Mouse (Mus musculus) embryonic facial prominence, embryonic 13.5 days (tissue): ENCODE measurements around the gene Gpc5. TPM values are rescaled to one million over a fixed set of nuclear protein-coding genes. Genes with fewer than 3 reads are reported as not detected.
A peak's percentile ranks its signal among the peaks of the same experiment; 100 is the strongest.

ENCODE experiments used
- ATAC-seq: fragments of 200-750 bp; cut with Nextera tagmentation; 2 replicates; pipeline ENCODE4 v1.8.0; 2017; ENCODE audit warnings: low read depth; ENCODE audit not compliant: insufficient number of reproducible peaks, insufficient read depth, low FRiP score, low TSS enrichment
- H3K27ac ChIP-seq: fragments of 300-500 bp; sonication (generic); 2 replicates; pipeline ENCODE4 v1.5.1; 2015; ENCODE audit warnings: moderate library complexity, mild to moderate bottlenecking, inconsistent platforms
- H3K27me3 ChIP-seq: fragments of 300-500 bp; sonication (generic); 2 replicates; pipeline ENCODE4 v1.6.1; 2015; ENCODE audit warnings: mild to moderate bottlenecking, inconsistent platforms
- H3K36me3 ChIP-seq: fragments of 300-500 bp; sonication (generic); 2 replicates; pipeline ENCODE4 v1.6.1; 2015; ENCODE audit warnings: mild to moderate bottlenecking, inconsistent platforms
- H3K4me1 ChIP-seq: fragments of 300-500 bp; sonication (generic); 2 replicates; pipeline ENCODE4 v1.6.1; 2015; ENCODE audit warnings: inconsistent platforms
- H3K4me2 ChIP-seq: fragments of 300-500 bp; sonication (generic); 2 replicates; pipeline ENCODE4 v1.6.1; 2015; ENCODE audit warnings: moderate library complexity, mild to moderate bottlenecking, inconsistent platforms
- H3K4me3 ChIP-seq: fragments of 300-500 bp; sonication (generic); 2 replicates; pipeline ENCODE4 v1.5.1; 2015; ENCODE audit warnings: mild to moderate bottlenecking, inconsistent platforms
- H3K9ac ChIP-seq: fragments of 300-500 bp; sonication (generic); 2 replicates; pipeline ENCODE4 v1.6.1; 2015; ENCODE audit warnings: mild to moderate bottlenecking, inconsistent platforms
- H3K9me3 ChIP-seq: fragments of 300-500 bp; sonication (generic); 2 replicates; pipeline ENCODE4 v1.6.1; 2016; ENCODE audit warnings: inconsistent platforms
- WGBS: fragments of 180-500 bp; shearing (Covaris S2); methylation state at CpG from one replicate; pipeline ENCODE4 v1.1.7; 2015; ENCODE audit warnings: mixed read lengths; 5-methylcytosine and 5-hydroxymethylcytosine counted together
- polyA plus RNA-seq: library from polyadenylated mRNA; unstranded; fragments of >200 nt; fragmentation: Nextera tagmentation; extraction: Ambion mirVana; gene quantifications from 2 replicates; pipeline ENCODE4 v1.2.1, GENCODE M21; 2015

Gene Gpc5
- polyA plus RNA-seq, 1 experiment from 2014 or later = 1.5 TPM

DNA sequence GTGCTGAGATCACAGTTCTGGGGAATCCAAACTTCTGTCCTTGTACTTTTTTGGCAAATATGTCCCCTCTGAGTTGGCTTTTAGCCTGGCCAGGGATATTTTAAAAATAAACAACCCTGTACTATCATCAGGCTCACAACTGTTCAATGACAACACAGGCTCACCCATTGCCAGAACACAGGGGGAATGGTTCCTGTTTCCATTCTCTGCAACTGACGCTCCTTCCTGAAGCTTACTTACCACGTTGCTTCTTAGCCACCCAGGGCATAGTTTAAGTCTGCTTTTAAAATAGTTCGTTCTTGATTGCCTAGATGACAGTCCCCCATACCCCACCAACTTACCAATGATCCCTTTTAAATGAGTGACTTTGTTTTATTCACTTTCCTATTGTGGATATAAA, 299.8 kb downstream of the Gpc5 start:
- H3K9ac ChIP-seq = no peak overlapping the region

DNA sequence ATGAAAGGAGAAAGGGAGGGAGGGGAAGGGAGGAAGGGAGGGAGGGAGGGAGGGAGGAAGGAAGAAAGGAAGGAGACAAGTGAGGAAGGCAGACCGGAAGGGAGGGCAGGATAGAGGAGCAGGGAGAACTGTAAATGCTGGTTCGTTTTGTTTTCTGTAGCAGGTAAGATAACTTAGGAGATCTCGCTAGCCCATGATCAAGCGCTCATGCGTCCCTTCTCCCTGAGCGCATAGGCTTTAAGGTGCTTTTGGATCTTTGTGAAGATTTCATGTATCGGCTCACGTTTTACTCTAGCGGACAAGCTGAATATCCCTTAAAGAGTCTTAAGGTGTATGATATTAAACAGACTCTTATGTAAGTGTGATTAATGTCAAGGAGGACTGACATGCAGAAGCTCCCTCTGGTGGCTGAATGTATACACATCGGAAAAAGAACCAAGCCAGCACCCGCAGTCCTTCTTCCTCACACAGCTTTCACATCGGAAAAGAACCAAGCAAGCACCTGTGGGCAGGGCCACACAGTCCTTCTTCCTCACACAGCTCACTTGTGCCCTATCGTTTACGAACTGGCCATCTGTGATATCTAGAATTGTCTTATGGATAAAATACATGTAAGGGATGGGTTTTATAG, 301.0 kb downstream of the Gpc5 start:
- WGBS = 47% methylated on average over 14 of the region's 14 CpGs
- 0 out of 2 replicates have a peak, but pooled peaks have one; percentile 26 for ATAC-seq

More for the DNA sequence above, 299.8 kb downstream of the Gpc5 start:
- ATAC-seq = no peak
- Histone ChIP-seq H3K9me3 (no peaks in the 10 kb centered on the region), H3K4me2 (no peak overlapping the region), H3K27ac (no peak overlapping the region), H3K27me3 (no peaks in the 10 kb centered on the region), H3K4me3 (no peak overlapping the region), H3K36me3 (no peaks in the 10 kb centered on the region), H3K4me1 (no peaks in the 10 kb centered on the region)
- WGBS = 78% methylated on average over 3 of the region's 3 CpGs

DNA sequence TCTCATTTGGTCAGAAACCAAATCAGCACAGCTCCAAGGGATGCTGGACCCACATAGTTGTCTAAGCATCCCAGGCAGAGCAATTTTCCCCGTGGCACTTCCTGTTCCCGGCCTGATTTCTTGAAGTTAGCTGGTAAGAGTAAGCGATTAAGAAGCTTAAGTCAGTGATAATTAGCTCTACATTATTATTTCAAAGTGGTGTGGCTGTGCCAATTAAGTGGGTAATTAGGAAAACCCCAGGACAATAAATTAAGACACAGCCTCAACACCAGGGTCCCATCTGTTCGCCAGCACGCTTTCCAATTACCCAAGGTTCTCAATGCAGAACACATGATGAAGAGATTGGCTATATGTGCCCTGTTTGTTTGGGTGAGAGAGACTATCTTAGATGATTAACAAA, 314.6 kb downstream of the Gpc5 start:
- 22% methylated on average over 5 of the region's 5 CpGs for WGBS
- H3K36me3 ChIP-seq = no peaks in the 10 kb centered on the region
- no peaks in the 10 kb centered on the region for H3K4me1 ChIP-seq
- ATAC-seq = no peak
- H3K4me2 ChIP-seq = no peak overlapping the region
- no peak overlapping the region for H3K27ac ChIP-seq
- no peaks in the 10 kb centered on the region for H3K27me3 ChIP-seq
- H3K4me3 ChIP-seq = no peak overlapping the region
- H3K9ac ChIP-seq = no peak overlapping the region
- no peaks in the 10 kb centered on the region for H3K9me3 ChIP-seq

More for the DNA sequence above, 301.0 kb downstream of the Gpc5 start:
- H3K9me3 ChIP-seq = no peaks in the 10 kb centered on the region
- H3K27ac ChIP-seq = no peak overlapping the region
- H3K9ac ChIP-seq = no peak overlapping the region
- H3K4me3 ChIP-seq = no peak overlapping the region
- no peaks in the 10 kb centered on the region for H3K36me3 ChIP-seq
- no peaks in the 10 kb centered on the region for H3K27me3 ChIP-seq
- no peaks in the 10 kb centered on the region for H3K4me1 ChIP-seq
- H3K4me2 ChIP-seq = no peak overlapping the region

DNA sequence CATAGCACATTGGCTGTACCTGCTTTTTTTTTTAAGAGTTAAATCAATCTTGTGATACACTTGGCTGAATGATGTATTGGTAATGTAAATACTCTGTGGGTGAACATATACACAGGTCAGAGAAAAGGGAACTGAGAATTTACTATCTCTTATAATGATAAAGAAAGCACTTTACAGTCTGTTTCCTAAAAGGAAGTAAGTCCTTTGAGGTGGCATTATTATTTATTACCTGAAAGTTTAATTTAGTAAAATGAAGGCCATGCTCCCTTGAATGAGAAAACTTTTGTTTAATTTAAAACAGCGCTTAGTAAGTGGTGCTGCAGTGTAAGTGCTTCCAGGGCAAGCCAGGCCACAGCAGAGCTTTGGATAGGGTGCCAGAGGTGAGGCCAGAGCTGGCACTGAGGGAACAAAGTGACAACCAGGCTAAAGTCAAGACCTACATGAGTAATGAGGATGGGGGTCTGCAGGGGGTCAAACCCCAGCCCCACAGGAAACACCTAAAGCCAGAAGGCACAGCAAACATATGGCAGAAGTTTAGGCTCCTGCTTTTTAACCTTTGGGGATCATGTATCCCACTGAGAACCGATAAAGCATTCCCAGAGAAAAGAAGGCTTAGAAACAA, 315.4 kb downstream of the Gpc5 start:
- 19% methylated on average over 2 of the region's 2 CpGs for WGBS
- Histone ChIP-seq H3K4me3 (no peak overlapping the region), H3K27ac (no peak overlapping the region), H3K9me3 (no peaks in the 10 kb centered on the region), H3K4me2 (no peak overlapping the region), H3K9ac (no peak overlapping the region), H3K27me3 (no peaks in the 10 kb centered on the region), H3K36me3 (no peaks in the 10 kb centered on the region), H3K4me1 (no peaks in the 10 kb centered on the region)
- no peak for ATAC-seq

DNA sequence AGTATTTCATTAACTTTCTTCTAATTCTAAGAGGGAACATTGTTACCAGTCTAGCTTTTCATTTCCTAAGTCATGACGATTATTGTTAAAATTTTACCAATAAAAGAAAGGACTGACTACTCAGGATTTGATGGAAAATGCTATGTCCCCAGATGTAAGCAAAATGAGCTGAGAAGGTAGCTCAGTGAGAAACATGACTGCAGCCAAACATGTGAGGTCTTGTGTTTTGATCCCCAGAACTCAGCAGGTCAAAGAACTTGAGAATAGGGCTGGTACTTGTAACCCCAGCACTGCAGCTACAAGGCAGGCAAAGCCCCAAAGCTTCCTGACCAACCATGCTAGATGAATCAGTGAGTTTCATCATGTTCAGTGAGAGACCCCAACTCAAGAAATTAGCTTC, 318.9 kb downstream of the Gpc5 start:
- H3K27ac ChIP-seq = no peak overlapping the region
- H3K4me1 ChIP-seq = no peaks in the 10 kb centered on the region
- no peaks in the 10 kb centered on the region for H3K36me3 ChIP-seq
- H3K27me3 ChIP-seq = no peaks in the 10 kb centered on the region
- no peak overlapping the region for H3K4me3 ChIP-seq
- no peak overlapping the region for H3K4me2 ChIP-seq
- no peaks in the 10 kb centered on the region for H3K9me3 ChIP-seq
- WGBS = 75% methylated on average over 1 of the region's 1 CpGs
- no peak overlapping the region for H3K9ac ChIP-seq
- no peak for ATAC-seq

DNA sequence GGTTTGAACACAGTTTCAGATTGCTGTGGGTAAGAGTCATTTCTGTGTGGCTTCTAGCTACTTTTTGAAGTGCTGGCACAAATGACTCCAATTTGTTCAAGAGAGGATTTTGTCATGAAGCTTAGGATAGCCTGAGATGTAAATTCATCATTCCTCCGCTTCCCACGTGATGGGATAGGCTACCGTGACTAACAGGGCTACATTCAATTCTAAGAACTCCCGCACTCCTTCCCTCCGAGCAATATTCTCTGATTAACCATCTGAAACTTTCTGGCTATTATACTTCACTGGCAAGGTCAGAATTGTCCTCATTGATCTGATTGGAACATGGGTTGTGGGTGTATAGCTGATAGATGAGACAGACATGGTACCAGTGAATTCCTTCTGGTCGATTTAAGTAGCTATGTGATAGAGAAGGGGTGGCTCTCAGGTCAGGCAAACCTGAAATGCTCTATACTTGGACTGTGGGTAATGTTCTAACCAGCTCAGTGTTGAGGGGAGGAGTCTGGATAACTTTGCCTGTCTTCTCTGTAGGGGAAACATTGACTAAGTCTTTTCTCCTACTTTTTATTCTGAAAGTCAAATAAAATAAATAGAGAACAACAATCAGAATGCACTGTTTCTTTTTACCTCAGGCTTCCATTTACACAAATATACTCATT, 319.6 kb downstream of the Gpc5 start:
- H3K36me3 ChIP-seq = no peaks in the 10 kb centered on the region
- no peak for ATAC-seq
- no peak overlapping the region for H3K9ac ChIP-seq
- H3K4me1 ChIP-seq = no peaks in the 10 kb centered on the region
- H3K27ac ChIP-seq = no peak overlapping the region
- WGBS = 31% methylated on average over 6 of the region's 6 CpGs
- no peak overlapping the region for H3K4me2 ChIP-seq
- H3K4me3 ChIP-seq = no peak overlapping the region
- no peaks in the 10 kb centered on the region for H3K9me3 ChIP-seq
- no peaks in the 10 kb centered on the region for H3K27me3 ChIP-seq

DNA sequence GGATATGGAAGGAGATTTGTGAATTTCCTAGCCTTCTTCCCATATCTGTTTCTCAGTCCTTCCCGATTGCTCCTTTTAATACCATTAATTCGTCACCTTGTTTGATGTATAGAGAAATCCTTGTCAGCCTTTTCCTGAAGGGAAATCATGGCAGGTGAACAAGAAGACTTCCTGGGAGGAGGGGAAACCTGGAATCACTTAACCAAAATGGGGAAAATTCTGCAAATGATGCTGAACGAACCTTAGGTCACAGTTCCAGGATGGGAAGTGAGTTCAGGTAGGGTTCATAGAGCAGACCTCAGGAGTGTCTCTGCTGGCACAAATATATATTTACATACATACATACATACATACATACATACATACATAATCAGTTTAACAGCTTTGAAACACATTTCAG, 320.8 kb downstream of the Gpc5 start:
- H3K4me3 ChIP-seq = no peak overlapping the region
- no peak overlapping the region for H3K9ac ChIP-seq
- H3K4me2 ChIP-seq = no peak overlapping the region
- no peaks in the 10 kb centered on the region for H3K4me1 ChIP-seq
- no peak for ATAC-seq
- H3K27ac ChIP-seq = no peak overlapping the region
- no peaks in the 10 kb centered on the region for H3K36me3 ChIP-seq
- H3K27me3 ChIP-seq = no peaks in the 10 kb centered on the region
- WGBS = 19% methylated on average over 3 of the region's 3 CpGs
- H3K9me3 ChIP-seq = no peaks in the 10 kb centered on the region

DNA sequence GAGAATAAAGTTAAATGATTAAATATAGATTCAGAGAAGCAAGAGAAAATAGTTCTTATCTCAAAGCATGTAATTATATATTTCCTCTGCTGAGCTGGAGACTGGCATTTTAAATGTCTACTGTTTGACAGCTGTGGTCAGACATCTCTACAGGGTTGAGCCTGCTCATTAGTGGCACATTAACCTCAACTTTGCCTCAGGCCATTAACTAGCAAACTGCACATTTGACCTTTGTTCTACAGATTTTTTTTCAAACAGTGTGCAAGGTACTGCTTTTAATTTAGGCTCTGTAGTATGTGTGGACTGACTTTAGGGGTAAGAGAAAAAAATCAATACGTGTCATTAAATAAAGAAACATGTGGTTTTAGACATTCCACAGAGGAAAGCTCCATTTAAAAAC, 321.4 kb downstream of the Gpc5 start:
- no peak overlapping the region for H3K27ac ChIP-seq
- 8% methylated on average over 1 of the region's 1 CpGs for WGBS
- no peak overlapping the region for H3K9ac ChIP-seq
- H3K27me3 ChIP-seq = no peaks in the 10 kb centered on the region
- H3K9me3 ChIP-seq = no peaks in the 10 kb centered on the region
- H3K4me1 ChIP-seq = no peaks in the 10 kb centered on the region
- H3K4me2 ChIP-seq = no peak overlapping the region
- H3K36me3 ChIP-seq = no peaks in the 10 kb centered on the region
- no peak for ATAC-seq
- no peak overlapping the region for H3K4me3 ChIP-seq

DNA sequence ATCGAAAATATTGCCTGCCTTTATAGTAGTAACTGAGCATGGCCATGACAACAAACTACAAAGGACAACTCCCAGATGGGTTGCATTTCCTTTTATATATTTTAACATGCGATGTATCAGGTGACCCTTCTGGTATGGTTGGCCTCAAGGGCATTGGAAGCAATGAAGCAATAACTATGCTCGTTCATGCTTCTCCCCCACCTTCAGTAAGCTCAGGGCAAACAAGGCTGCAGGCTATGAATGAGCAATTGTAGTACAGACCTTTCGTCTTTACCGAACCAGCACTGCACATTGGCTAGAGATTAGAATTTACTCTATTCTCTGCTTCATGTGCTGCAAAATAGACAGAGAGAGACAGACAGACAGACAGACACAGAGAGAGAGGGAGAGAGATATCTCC, 322.5 kb downstream of the Gpc5 start:
- 17% methylated on average over 5 of the region's 5 CpGs for WGBS
- no peak for ATAC-seq
- H3K4me3 ChIP-seq = no peak overlapping the region

DNA sequence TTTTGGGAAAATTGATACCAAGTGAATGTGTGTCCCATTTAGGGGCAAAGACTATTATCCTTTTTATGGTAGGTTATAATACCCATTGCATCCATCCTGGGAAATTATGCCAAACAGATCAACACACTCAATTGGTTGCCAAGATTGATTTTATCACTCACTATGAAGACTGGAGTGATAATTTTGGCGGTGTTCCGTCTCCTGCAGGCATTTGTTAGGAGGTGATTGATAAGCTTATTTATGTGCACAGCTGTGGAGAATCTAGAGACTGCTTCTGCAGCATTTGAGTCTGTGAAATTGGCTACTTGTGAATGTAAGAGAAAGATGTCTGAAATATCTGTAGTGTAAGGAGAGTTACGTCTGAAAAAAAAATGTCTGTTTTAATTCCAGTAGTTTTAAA, 340.0 kb downstream of the Gpc5 start:
- 30% methylated on average over 3 of the region's 3 CpGs for WGBS
- Histone ChIP-seq H3K4me2 (no peak overlapping the region), H3K27ac (no peak overlapping the region), H3K27me3 (no peaks in the 10 kb centered on the region), H3K36me3 (no peaks in the 10 kb centered on the region), H3K9ac (no peak overlapping the region), H3K4me3 (no peak overlapping the region), H3K4me1 (no peaks in the 10 kb centered on the region), H3K9me3 (no peaks in the 10 kb centered on the region)
- no peak for ATAC-seq

More for the DNA sequence above, 322.5 kb downstream of the Gpc5 start:
- Histone ChIP-seq H3K36me3 (no peaks in the 10 kb centered on the region), H3K9ac (no peak overlapping the region), H3K27me3 (no peaks in the 10 kb centered on the region), H3K4me1 (no peaks in the 10 kb centered on the region), H3K4me2 (no peak overlapping the region), H3K9me3 (no peaks in the 10 kb centered on the region), H3K27ac (no peak overlapping the region)

DNA sequence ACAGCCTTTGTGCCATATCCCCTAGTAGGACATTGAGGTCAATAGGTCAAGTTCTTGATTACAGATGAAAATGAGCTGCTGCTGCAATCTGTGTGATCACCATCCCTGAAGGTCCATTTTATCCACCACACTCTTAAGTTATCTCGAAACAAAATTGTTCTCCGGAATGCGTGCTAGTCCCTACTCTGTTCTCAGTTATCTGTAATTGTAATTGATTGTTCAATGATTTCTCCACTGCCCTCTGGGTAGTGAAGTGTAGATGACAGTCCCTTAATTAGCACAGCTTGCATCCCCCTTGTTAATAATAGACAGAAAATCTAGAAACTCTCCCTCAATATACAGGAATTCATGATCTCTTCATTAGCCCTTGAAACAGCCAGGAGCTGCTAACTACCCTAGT, 340.4 kb downstream of the Gpc5 start:
- no peak overlapping the region for H3K27ac ChIP-seq
- H3K9ac ChIP-seq = no peak overlapping the region
- H3K27me3 ChIP-seq = no peaks in the 10 kb centered on the region
- H3K4me3 ChIP-seq = no peak overlapping the region
- no peak for ATAC-seq
- H3K4me2 ChIP-seq = no peak overlapping the region
- WGBS = 39% methylated on average over 3 of the region's 3 CpGs
- no peaks in the 10 kb centered on the region for H3K36me3 ChIP-seq
- no peaks in the 10 kb centered on the region for H3K4me1 ChIP-seq
- no peaks in the 10 kb centered on the region for H3K9me3 ChIP-seq

DNA sequence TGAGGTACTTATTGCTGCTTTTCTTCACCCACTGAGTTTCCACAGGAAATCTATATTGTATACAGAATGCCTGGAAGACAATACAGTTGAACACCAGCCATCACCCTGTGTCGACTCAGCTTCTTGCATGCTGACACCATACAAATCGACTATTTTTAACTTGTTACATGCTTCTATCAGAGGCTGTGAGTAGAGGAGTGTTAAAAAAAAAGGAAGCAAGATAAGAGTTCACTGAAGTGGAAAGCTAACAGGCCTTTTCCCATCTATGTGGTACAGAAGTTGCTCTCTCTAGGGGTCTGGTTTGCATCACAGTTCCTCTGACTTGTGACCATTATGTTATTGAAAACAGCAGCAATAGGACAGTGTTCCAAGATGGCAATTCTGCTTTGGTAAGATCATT, 344.6 kb downstream of the Gpc5 start:
- Histone ChIP-seq H3K9ac (no peak overlapping the region), H3K27ac (no peak overlapping the region), H3K36me3 (no peaks in the 10 kb centered on the region), H3K4me1 (no peaks in the 10 kb centered on the region), H3K4me2 (no peak overlapping the region), H3K27me3 (no peaks in the 10 kb centered on the region), H3K9me3 (no peaks in the 10 kb centered on the region), H3K4me3 (no peak overlapping the region)
- WGBS = 57% methylated on average over 2 of the region's 2 CpGs
- no peak for ATAC-seq
